Mouse (Mus musculus) megakaryocyte, embryonic 14.5 days (primary cell): ENCODE data around the gene 3110009E18Rik.

Experiments
- FLI1 ChIP-seq: IDR thresholded peaks from 2 replicates; pipeline ENCODE4 v1.6.1; 2012; ENCODE audit warnings: low read length, inconsistent platforms, mixed read lengths
- GATA1 ChIP-seq: IDR thresholded peaks from 3 replicates; pipeline ENCODE4 v1.6.1; 2012; ENCODE audit warnings: mixed read lengths, low read length, inconsistent platforms, borderline replicate concordance

GRCm38 (mm10) chr1:120223613-120224012 is 102.6 kb downstream of the 3110009E18Rik start:
- TF ChIP-seq GATA1 (no peak), FLI1 (no peak)
